Mouse (Mus musculus) mature B cell (primary cell): ENCODE data around the gene Rhbdl3.

Experiments used
- in situ Hi-C: fragments of 300-500 bp; cut with MboI; formaldehyde crosslinking; loops from 2 replicates; pipeline ENCODE4 v1.14.3; 2019

Rhbdl3 gene

DNA sequence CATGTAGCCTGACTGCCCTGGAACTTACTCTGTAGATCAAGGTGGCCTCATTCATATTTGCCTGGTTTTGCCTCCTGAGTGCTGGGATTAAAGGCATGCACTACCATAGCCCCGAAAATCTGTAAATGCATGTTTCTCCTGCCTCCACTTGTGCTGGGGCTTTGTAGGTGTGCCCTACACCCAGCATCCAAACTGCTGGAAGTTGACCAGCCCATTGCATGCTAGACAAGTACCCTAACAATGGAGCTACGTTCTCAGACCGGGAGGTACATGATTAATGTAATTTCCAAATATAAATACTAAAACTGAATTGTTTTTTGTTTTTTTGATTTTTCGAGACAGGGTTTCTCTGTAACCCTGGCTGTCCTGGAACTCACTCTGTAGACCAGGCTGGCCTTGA lies 84.3 kb downstream of the Rhbdl3 start:
- in situ Hi-C loops, result no loop called here

DNA sequence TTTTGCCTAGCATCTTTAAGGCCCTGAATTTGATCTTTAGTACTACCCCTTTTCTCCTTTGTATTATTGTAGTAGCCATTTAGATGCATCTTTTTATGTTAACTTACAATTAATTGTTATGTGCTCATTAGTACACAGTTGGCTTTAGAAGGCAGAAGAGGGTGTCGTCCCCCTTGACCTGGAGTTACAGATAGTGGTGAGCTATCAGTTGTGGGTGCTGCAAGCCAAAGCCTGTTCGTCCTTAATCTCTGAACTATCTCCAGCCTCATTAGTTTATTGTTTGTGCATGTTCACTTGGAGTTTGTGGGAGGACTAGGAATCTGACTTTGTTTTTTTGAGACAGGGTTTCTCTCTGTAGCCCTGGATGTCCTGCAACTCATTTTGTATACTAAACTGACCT lies 86.1 kb downstream of the Rhbdl3 start:
- in situ Hi-C loops, result no loop called here

DNA sequence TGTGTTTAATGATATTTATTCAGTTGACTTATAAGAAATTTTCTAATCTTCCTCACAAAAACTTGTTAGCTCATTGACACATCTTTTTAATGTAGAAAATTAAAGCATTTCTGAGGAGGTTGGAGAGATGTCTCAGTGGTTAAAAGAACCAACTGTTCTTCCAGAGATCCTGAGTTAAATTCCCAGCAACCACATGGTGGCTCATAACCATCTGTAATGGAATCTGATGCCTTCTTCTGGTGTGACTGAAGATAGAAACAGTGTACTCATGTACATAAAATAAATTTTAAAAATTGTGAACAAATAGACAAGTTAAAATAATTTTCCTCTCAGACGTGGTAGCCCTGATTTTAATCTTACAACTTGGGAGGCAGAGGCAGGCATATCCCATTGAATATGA lies 89.2 kb downstream of the Rhbdl3 start:
- in situ Hi-C loops, result no loop called here

DNA sequence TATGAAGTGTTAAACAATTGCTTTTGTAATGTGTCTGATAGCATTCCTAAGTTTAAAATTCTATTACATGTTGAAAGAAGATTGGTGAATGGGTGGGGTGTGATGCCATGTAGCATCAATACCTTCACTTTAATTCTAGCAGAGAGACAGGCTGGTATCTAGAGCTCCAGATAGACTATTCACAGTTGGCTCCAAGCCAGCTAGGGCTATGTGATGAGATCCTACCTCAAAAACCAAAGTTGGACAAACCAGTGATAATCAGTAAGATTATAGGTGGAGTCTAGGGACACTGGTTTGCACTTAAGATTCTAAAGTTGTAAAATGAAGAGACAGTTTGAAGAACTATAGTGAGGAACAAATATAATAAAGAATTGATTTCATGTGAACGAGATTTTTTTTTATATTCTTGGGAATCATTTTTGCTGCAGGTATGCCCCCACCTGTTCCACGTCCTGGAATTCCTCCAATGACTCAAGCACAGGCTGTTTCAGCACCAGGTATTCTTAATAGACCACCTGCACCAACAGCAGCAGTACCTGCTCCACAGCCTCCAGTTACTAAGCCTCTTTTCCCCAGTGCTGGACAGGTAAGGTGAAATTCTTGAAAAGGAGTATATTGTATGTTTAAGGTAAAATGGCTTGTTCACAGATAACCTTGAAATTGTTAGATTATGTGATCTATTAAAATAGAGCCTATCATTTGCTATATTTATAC lies 90.9 kb downstream of the Rhbdl3 start:
- in situ Hi-C loops, result no loop called here

DNA sequence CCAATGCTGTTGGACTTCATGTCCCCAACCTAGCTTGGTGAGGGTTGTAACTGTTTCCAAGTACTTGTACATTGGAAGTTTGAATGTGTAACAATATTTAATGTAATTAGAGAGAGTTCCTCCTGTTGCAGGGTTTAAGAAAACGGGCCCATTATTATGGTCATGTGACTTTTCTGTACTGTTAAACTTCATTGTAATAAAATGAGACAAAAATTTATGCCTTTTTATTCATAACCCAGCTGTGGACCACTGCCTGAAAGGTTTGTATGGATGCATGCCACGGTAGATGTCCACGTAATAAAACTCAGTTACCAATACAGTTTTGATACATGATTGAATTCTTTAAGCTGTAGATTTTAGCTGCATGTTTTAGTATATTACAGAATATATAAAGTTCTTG lies 95.2 kb downstream of the Rhbdl3 start:
- in situ Hi-C loops, result no loop called here

DNA sequence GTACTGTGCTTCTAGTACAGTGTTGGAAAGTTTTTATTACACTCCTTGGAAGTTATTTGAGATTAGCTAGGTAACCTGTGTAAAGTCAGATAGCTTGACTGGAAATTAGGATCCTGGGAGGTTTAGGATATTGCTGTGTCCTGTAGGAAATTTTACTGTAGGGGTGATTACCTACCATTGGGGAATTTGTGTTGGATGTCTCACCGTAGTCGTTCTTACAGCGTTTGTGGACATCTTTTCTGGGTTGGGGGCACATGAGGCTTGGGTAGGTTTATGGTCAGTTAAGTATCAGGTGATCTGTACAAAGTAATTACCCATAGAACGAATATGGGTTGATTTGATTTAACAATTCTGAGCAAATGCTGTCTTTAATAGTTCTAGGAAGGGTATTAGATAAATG lies 95.9 kb downstream of the Rhbdl3 start:
- in situ Hi-C loops, result no loop called here
